Mouse (Mus musculus) limb, embryonic 14.5 days (tissue): ENCODE measurements around the gene Slc25a33. TPM values are rescaled to one million over a fixed set of nuclear protein-coding genes. Genes with fewer than 3 reads are reported as not detected.
A peak's percentile ranks its signal among the peaks of the same experiment; 100 is the strongest.

Experiments used
- ATAC-seq: fragments of 200-750 bp; cut with Nextera tagmentation; 2 replicates; pipeline ENCODE4 v1.8.0; 2017; ENCODE audit warnings: low read depth, moderate number of reproducible peaks, moderate TSS enrichment; ENCODE audit not compliant: low FRiP score
- DNase-seq: peaks from one replicate; pipeline ENCODE4 v3.0.0-alpha.2; 2015; ENCODE audit warnings: low spot score
- H3K27ac ChIP-seq: fragments of 300-500 bp; sonication (generic); replicated peaks from 2 replicates; pipeline ENCODE4 v1.5.1; 2014; ENCODE audit warnings: low read depth, mild to moderate bottlenecking, low read length, moderate library complexity, mixed read lengths
- H3K27me3 ChIP-seq: fragments of 300-500 bp; sonication (generic); 2 replicates; pipeline ENCODE4 v1.6.1; 2014; ENCODE audit warnings: low read length, mixed read lengths; ENCODE audit not compliant: control insufficient read depth, insufficient read depth
- H3K36me3 ChIP-seq: fragments of 300-500 bp; sonication (generic); 2 replicates; pipeline ENCODE4 v1.6.1; 2014; ENCODE audit warnings: mild to moderate bottlenecking, low read length, moderate library complexity, mixed read lengths; ENCODE audit not compliant: control insufficient read depth, insufficient read depth
- H3K4me1 ChIP-seq: fragments of 300-500 bp; sonication (generic); 2 replicates; pipeline ENCODE4 v1.6.1; 2014; ENCODE audit warnings: antibody characterized with exemption, low read length, mixed read lengths; ENCODE audit not compliant: control insufficient read depth, insufficient read depth
- H3K4me2 ChIP-seq: fragments of 300-500 bp; sonication (generic); replicated peaks from 2 replicates; pipeline ENCODE4 v1.6.1; 2014; ENCODE audit warnings: low read depth, mild to moderate bottlenecking, low read length, moderate library complexity; ENCODE audit not compliant: severe bottlenecking
- H3K4me3 ChIP-seq: fragments of 300-500 bp; sonication (generic); replicated peaks from 2 replicates; pipeline ENCODE4 v1.5.1; 2014; ENCODE audit warnings: low read length
- H3K9ac ChIP-seq: fragments of 300-500 bp; sonication (generic); 2 replicates; pipeline ENCODE4 v1.6.1; 2014; ENCODE audit warnings: mild to moderate bottlenecking, low read depth, low read length, moderate library complexity; ENCODE audit not compliant: severe bottlenecking
- H3K9me3 ChIP-seq: fragments of 300-500 bp; sonication (generic); 2 replicates; pipeline ENCODE4 v1.6.1; 2016; ENCODE audit warnings: low read length; ENCODE audit not compliant: control insufficient read depth
- POLR2A ChIP-seq: fragments of 200-500 bp; IDR thresholded peaks from 2 replicates; pipeline ENCODE4 v1.8.0; 2012; ENCODE audit warnings: inconsistent platforms, mild to moderate bottlenecking, moderate library complexity, borderline replicate concordance; ENCODE audit not compliant: insufficient read depth, insufficient read length; ENCODE audit errors: extremely low read depth
- WGBS: fragments of 180-500 bp; shearing (Covaris S2); extraction: QIAGEN DNeasy Blood & Tissue Kit; methylation state at CpG from one replicate; pipeline ENCODE4 v1.1.7; 2014; 5-methylcytosine and 5-hydroxymethylcytosine counted together
- polyA plus RNA-seq, 2 experiments: library from polyadenylated mRNA; depleted of rRNA in 1 of 2; stranded (reverse) in 1 of 2; unstranded in 1 of 2; fragments of >200 nt; fragmentation: Nextera tagmentation in 1 of 2; extraction: Ambion mirVana in 1 of 2; gene quantifications; 2 replicates each; pipeline versions ENCODE4 v1.2.1 to v1.2.3; 2012 to 2014

Gene Slc25a33
- polyA plus RNA-seq, 2 experiments, result 8.2 to 10.8 TPM

- peak; percentile 21 for DNase-seq
- TF ChIP-seq POLR2A, result no peak
- H3K27ac ChIP-seq, result no peak overlapping the region
- H3K4me1 ChIP-seq, result no peaks in the 10 kb centered on the region
- ATAC-seq, result no peak
- H3K9ac ChIP-seq, result no peak overlapping the region
- WGBS, result 72% methylated on average over 13 of the region's 13 CpGs
- H3K9me3 ChIP-seq, result no peaks in the 10 kb centered on the region
- no peak overlapping the region for H3K4me2 ChIP-seq
- no peaks in the 10 kb centered on the region for H3K36me3 ChIP-seq
- H3K27me3 ChIP-seq, result no peaks in the 10 kb centered on the region
- H3K4me3 ChIP-seq, result no peak overlapping the region
These were observed 6.7 kb upstream of the Slc25a33 start for GRCm38 (mm10) chr4:149780565-149781356.

- no peaks in the 10 kb centered on the region for H3K27me3 ChIP-seq
- no peaks in the 10 kb centered on the region for H3K9me3 ChIP-seq
- DNase-seq (no peak), ATAC-seq (no peak)
- H3K4me2 ChIP-seq, result no peak overlapping the region
- WGBS, result 78% methylated on average over 9 of the region's 9 CpGs
- TF ChIP-seq POLR2A, result no peak
- H3K27ac ChIP-seq, result no peak overlapping the region
- H3K4me1 ChIP-seq, result no peaks in the 10 kb centered on the region
- no peak overlapping the region for H3K9ac ChIP-seq
- no peak overlapping the region for H3K4me3 ChIP-seq
- H3K36me3 ChIP-seq, result no peaks in the 10 kb centered on the region
These were observed 5.9 kb upstream of the Slc25a33 start for GRCm38 (mm10) chr4:149779966-149780365.

- WGBS, result 83% methylated on average over 9 of the region's 9 CpGs
- TF ChIP-seq POLR2A, result no peak
These were observed 3.0 kb upstream of the Slc25a33 start for GRCm38 (mm10) chr4:149777126-149777525.

GRCm38 (mm10) chr4:149775760-149776362 is 1.8 kb upstream of the Slc25a33 start:
- no peaks in the 10 kb centered on the region for H3K9me3 ChIP-seq
- H3K36me3 ChIP-seq, result no peaks in the 10 kb centered on the region
- no peak overlapping the region for H3K4me3 ChIP-seq
- no peak overlapping the region for H3K9ac ChIP-seq
- DNase-seq, result no peak
- TF ChIP-seq POLR2A, result no peak
- H3K4me2 ChIP-seq, result no peak overlapping the region
- H3K27ac ChIP-seq, result no peak overlapping the region
- WGBS, result 51% methylated on average over 8 of the region's 8 CpGs
- no peak for ATAC-seq
- H3K27me3 ChIP-seq, result no peaks in the 10 kb centered on the region
- peaks cover 13% of the 10 kb centered on the region for H3K4me1 ChIP-seq

More at GRCm38 (mm10) chr4:149777126-149777525, 3.0 kb upstream of the Slc25a33 start:
- peaks cover 13% of the 10 kb centered on the region for H3K4me1 ChIP-seq
- H3K36me3 ChIP-seq, result no peaks in the 10 kb centered on the region
- ATAC-seq (no peak), DNase-seq (no peak)
- no peak overlapping the region for H3K9ac ChIP-seq
- no peaks in the 10 kb centered on the region for H3K9me3 ChIP-seq
- H3K27me3 ChIP-seq, result no peaks in the 10 kb centered on the region
- no peak overlapping the region for H3K4me2 ChIP-seq
- no peak overlapping the region for H3K27ac ChIP-seq
- no peak overlapping the region for H3K4me3 ChIP-seq

GRCm38 (mm10) chr4:149775330-149775729 is 1.3 kb upstream of the Slc25a33 start:
- no peak for ATAC-seq
- 70% methylated on average over 7 of the region's 7 CpGs for WGBS

More at GRCm38 (mm10) chr4:149775330-149775729, 1.3 kb upstream of the Slc25a33 start:
- Histone ChIP-seq H3K9me3 (no peaks in the 10 kb centered on the region), H3K27me3 (no peaks in the 10 kb centered on the region), H3K27ac (no peak overlapping the region), H3K36me3 (no peaks in the 10 kb centered on the region), H3K4me1 (peaks cover 13% of the 10 kb centered on the region), H3K4me3 (no peak overlapping the region), H3K4me2 (no peak overlapping the region), H3K9ac (no peak overlapping the region)
- TF ChIP-seq POLR2A, result no peak
- DNase-seq, result no peak
